Mouse (Mus musculus): ENCODE measurements around the gene Gng2. TPM values are rescaled to one million over a fixed set of nuclear protein-coding genes. Genes with fewer than 3 reads are reported as not detected.
A peak's percentile ranks its signal among the peaks of the same experiment; 100 is the strongest.

Gng2 gene
- 100 to 1,000 TPM; 195 to 206 TPM for total RNA-seq (2021)
- long read RNA-seq, experiment 1, transcript Gng2-204 (4 exons, 3,826 nt) = major isoform, 27 of 44 reads
- long read RNA-seq, experiment 1, partial matches to known transcripts = 2 of 44 reads
- long read RNA-seq, experiment 1, other reads (novel, unspliced or antisense) = 11 of 44 reads
- long read RNA-seq, experiment 2, transcript Gng2-204 (4 exons, 3,826 nt) = major isoform, 13 of 18 reads
- long read RNA-seq, experiment 2, partial matches to known transcripts = 2 of 18 reads
- long read RNA-seq, experiment 2, other reads (novel, unspliced or antisense) = 2 of 18 reads

- DNase-seq (ENCODE audit: extremely low spot score in 1 of 2, low spot score in 2 of 2) = no peak
- intact Hi-C loops (cut with DNase I) = loop anchor here (1.0 to 5.0 kb wide), 4 partner anchors 10 to 135 kb away; no protein-coding TSS in a partner anchor
- H3K4me3 ChIP-seq = peak within 1 kb of the TSS; percentile 56
- H3K27ac ChIP-seq = peak within 1 kb of the TSS; percentile 90
- no peak for TF ChIP-seq CTCF (IDR thresholded peaks at IDR 0.05)
These were observed at the start of gene Gng2 for GRCm38 (mm10) chr14:19977271-19978024. Gng2 (minus strand) TSS chr14:19977627.

DNA sequence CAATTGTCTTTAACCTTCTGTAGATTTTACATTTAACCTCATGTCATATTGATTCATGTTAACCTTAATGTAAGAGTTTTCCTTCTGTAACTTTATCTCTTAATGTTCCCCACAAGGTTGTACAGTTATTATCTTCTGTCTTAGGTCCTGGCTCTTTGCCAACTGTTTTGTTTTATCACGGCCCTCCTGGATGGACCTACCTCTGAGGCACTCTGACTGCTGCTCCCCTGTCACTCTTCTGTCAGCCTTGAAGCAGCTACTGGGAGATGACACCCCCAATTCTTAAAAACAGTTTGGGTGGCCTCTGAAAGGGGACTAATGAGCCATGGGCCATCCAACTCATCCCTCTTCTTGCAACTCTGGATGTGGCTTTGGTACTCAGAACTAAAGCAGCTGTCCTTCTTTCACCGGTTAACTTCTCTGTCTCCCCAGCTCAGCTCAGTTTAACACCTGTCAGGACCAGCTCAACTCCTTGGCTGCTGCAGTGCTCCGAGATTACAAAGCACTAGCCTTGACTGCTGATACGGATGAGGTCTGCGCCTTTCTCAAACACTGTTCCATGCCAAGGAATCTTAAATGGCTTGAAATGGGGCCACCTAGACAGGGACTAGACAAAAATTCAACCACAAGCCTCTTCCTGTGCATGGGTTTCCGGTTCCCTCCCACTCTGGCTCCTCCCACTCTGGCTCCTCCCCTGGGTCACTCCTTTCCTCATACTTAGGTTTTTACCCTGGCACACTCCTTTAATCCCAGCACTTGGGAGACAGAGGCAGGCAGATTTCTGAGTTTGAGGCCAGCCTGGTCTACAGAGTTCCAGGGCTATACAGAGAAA lies 47.7 kb upstream of the Gng2 start:
- Histone ChIP-seq H3K27ac (no peak overlapping the region), H3K4me3 (no peak overlapping the region)
- no peak for DNase-seq (ENCODE audit: extremely low spot score in 1 of 2, low spot score in 2 of 2)
- intact Hi-C loops (cut with DNase I) = no loop called here
- TF ChIP-seq CTCF (IDR thresholded peaks at IDR 0.05) = no peak

DNA sequence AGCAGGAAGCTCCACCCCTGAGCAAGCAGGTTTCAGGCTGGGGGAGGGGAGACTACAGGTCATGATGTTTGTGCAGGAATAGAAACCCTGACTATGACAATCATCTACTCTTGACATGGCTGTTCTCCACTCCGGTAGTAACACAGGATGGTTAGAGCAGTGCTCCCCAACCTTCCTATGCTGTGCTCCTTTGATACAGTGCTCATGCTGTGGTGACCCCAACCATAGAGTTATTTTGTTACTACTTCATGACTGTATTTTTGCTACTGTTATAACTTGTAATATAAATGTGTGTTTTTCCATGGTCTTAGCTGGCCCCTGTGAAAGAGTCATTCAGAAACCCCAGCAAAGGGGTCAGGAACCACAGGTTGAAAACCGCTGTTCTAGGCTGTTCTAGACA lies 46.5 kb upstream of the Gng2 start:
- intact Hi-C loops (cut with DNase I) = no loop called here
- H3K4me3 ChIP-seq = no peak overlapping the region

GRCm38 (mm10) chr14:20019486-20019885 lies 42.1 kb upstream of the Gng2 start:
- DNase-seq (ENCODE audit: extremely low spot score in 1 of 2, low spot score in 2 of 2) = no peak
- no peak overlapping the region for H3K4me3 ChIP-seq
- intact Hi-C loops (cut with DNase I) = no loop called here
- no peak for TF ChIP-seq CTCF (IDR thresholded peaks at IDR 0.05)
- no peak overlapping the region for H3K27ac ChIP-seq

More for the DNA sequence above, 46.5 kb upstream of the Gng2 start:
- no peak for DNase-seq (ENCODE audit: extremely low spot score in 1 of 2, low spot score in 2 of 2)
- TF ChIP-seq CTCF (IDR thresholded peaks at IDR 0.05) = no peak
- H3K27ac ChIP-seq = no peak overlapping the region

DNA sequence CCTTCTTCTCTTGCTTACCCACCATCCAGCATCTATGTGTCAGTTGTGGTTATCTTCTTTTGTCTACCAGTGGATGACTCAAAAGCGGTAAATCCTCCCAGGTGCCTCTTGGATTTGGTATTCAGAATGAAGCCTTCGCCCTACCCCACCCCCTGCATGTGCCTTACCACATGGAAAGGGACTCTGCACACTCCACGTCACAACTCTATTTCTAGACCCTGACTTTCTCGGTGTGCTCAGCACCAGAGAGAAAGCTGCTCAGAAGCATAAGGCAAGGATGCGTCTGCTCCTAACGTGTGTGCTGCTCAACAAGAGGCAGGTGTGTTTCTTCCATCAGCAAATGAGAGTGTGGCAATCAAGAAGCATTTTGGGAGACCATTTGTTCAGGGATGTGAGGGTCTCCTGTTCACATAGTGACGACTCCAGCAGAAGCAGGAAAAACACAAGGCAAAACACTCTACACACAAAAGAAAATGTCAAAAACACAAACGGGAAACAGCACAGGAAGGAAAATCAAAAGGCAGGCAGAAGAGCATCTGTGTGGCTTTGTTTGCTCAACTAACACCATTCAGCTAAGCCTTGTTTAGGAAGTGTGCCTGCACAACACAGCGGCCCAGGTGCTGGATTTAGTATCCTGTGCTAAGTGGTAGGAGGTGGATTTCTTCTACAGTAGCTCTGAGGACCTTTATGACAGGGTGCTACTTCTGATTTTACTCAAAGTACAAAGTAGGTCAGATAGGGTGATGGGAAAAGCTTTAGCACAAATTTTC lies 35.3 kb upstream of the Gng2 start:
- Histone ChIP-seq H3K27ac (no peak overlapping the region), H3K4me3 (no peak overlapping the region)
- TF ChIP-seq CTCF (IDR thresholded peaks at IDR 0.05) = no peak
- intact Hi-C loops (cut with DNase I) = no loop called here
- DNase-seq (ENCODE audit: extremely low spot score in 1 of 2, low spot score in 2 of 2) = no peak

GRCm38 (mm10) chr14:20007446-20007845 lies 30.0 kb upstream of the Gng2 start:
- Histone ChIP-seq H3K27ac (no peak overlapping the region), H3K4me3 (no peak overlapping the region)
- DNase-seq (ENCODE audit: extremely low spot score in 1 of 2, low spot score in 2 of 2) = no peak
- intact Hi-C loops (cut with DNase I) = no loop called here
- no peak for TF ChIP-seq CTCF (IDR thresholded peaks at IDR 0.05)

DNA sequence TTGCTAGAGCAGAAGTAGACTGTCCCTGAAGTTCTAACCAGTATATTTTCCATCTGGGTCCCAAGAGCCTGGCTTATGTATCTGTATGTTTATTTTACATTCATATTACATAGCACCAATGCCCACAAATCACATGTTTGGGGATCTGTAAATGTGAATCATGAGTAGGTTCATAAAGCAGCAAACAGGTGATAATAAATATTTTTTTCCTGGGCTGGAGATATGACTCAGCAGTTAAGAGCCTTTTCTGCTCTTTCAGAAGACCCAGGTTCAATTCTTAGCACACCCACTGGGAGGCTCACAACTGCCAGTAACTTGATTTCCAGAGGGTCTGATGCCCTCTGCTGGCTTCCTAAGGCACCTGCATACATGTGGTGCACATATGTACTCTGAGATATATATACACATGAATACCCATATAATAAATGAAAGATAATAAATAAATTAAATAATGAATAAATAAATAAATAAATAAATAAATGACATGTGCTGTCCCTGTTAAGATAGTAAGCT lies 27.4 kb upstream of the Gng2 start:
- no peak overlapping the region for H3K4me3 ChIP-seq
- no peak for DNase-seq (ENCODE audit: extremely low spot score in 1 of 2, low spot score in 2 of 2)
- intact Hi-C loops (cut with DNase I) = no loop called here
- TF ChIP-seq CTCF (IDR thresholded peaks at IDR 0.05) = no peak; the same call in 1 of the 2 replicates
- H3K27ac ChIP-seq = no peak overlapping the region

DNA sequence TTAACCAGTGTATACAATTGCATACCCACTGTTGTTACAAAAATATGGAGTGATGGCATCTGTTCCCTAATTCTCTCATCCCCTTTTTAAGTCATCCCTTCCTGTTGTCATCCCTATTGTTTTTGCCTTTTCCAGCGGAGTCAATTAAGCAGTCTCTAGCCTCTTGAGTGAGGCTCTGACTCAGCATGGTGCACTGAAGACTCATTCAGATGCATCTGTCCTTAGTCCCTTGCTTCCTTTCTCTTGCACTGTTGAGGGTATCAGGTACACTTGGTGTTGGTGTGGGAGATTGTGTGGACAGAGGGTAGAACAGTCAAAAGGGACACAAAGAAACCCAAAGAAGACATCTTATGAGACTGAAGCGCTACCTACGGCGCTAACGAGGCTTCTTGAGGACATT lies 19.4 kb upstream of the Gng2 start:
- intact Hi-C loops (cut with DNase I) = no loop called here
- no peak overlapping the region for H3K4me3 ChIP-seq

DNA sequence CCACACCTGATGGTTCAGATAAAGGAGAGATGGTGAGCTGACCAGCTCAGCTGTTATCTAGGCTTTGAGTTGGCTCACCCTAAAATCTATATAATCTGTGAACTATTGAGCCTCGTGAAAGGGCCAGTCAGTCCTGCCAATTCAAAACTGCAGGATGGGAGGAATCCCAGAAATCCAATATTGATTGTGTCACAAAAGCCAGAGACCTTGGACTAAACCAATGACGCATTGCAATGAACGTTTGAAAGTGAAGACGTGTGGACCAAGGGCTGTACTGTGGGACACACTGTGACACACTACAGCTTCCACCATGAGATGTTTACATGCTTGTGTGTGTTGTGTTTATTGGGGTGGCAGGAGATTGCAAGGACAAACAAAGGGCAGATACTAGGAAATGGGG lies 18.5 kb upstream of the Gng2 start:
- no peak for DNase-seq (ENCODE audit: extremely low spot score in 1 of 2, low spot score in 2 of 2)
- no peak for TF ChIP-seq CTCF (IDR thresholded peaks at IDR 0.05)
- no peak overlapping the region for H3K27ac ChIP-seq
- no peak overlapping the region for H3K4me3 ChIP-seq
- intact Hi-C loops (cut with DNase I) = no loop called here

More for the DNA sequence above, 19.4 kb upstream of the Gng2 start:
- DNase-seq (ENCODE audit: extremely low spot score in 1 of 2, low spot score in 2 of 2) = no peak
- no peak for TF ChIP-seq CTCF (IDR thresholded peaks at IDR 0.05)
- no peak overlapping the region for H3K27ac ChIP-seq

GRCm38 (mm10) chr14:19994068-19994467 lies 16.6 kb upstream of the Gng2 start:
- DNase-seq (ENCODE audit: extremely low spot score in 1 of 2, low spot score in 2 of 2) = no peak
- Histone ChIP-seq H3K4me3 (no peak overlapping the region), H3K27ac (no peak overlapping the region)
- intact Hi-C loops (cut with DNase I) = no loop called here
- no peak for TF ChIP-seq CTCF (IDR thresholded peaks at IDR 0.05)

GRCm38 (mm10) chr14:19993570-19993883 lies 16.1 kb upstream of the Gng2 start:
- no peak for TF ChIP-seq CTCF (IDR thresholded peaks at IDR 0.05)
- intact Hi-C loops (cut with DNase I) = no loop called here
- no peak overlapping the region for H3K27ac ChIP-seq
- no peak overlapping the region for H3K4me3 ChIP-seq
- no peak for DNase-seq (ENCODE audit: extremely low spot score in 1 of 2, low spot score in 2 of 2)

All from left cerebral cortex, adult 2 months (tissue).